10 mouse cellular contexts compared by ENCODE assay signal in genomic region chr19:5071077-5071476, GRCm38 (mm10). TPM values are rescaled to one million over a fixed set of nuclear protein-coding genes. Genes with fewer than 3 reads are reported as not detected.
DNase-seq lines count a peak whose midpoint lies in the region; ATAC-seq lines count a peak whose summit lies in the region.
"Had no signal": no experiment of that assay in that cellular context is flagged by ENCODE, and none has a peak within 500 bp of the region (broad histone marks: within the 10 kb centered on the region; RNA-seq: fewer than 3 reads in every experiment).

No protein-coding gene starts in this region.

- H3K36me3 ChIP-seq in kidney, embryonic 16.5 days (ENCODE audit: insufficient read depth, low read length): no peaks in the 10 kb centered on the region
- no peaks in the 10 kb centered on the region for H3K36me3 ChIP-seq in forebrain, embryonic 11.5 days (ENCODE audit: control insufficient read depth, insufficient read depth, low read length)
- H3K36me3 ChIP-seq in limb, embryonic 12.5 days: no peaks in the 10 kb centered on the region
- no peaks in the 10 kb centered on the region for H3K36me3 ChIP-seq in neural tube, embryonic 14.5 days (ENCODE audit: control insufficient read depth, insufficient read depth, low read length)

- H3K27me3 ChIP-seq in kidney, embryonic 16.5 days (ENCODE audit: insufficient read depth, low read length): peaks cover 22% of the 10 kb centered on the region
- H3K27me3 ChIP-seq in forebrain, embryonic 11.5 days (ENCODE audit: control insufficient read depth, insufficient read depth, low read length): peaks cover 32% of the 10 kb centered on the region
- peaks cover 17% of the 10 kb centered on the region for H3K27me3 ChIP-seq in limb, embryonic 12.5 days
- H3K27me3 ChIP-seq in neural tube, embryonic 14.5 days (ENCODE audit: control insufficient read depth, insufficient read depth, low read length): peaks cover 20% of the 10 kb centered on the region

- H3K4me1 ChIP-seq in kidney, embryonic 16.5 days (ENCODE audit: insufficient read depth, low read length): peaks cover 52% of the 10 kb centered on the region
- H3K4me1 ChIP-seq in forebrain, embryonic 11.5 days (replicated peaks; ENCODE audit: control insufficient read depth, insufficient read depth, low read length): peaks cover 31% of the 10 kb centered on the region
- peaks cover 52% of the 10 kb centered on the region for H3K4me1 ChIP-seq in limb, embryonic 12.5 days (replicated peaks)
- H3K4me1 ChIP-seq in neural tube, embryonic 14.5 days (ENCODE audit: control insufficient read depth, insufficient read depth, low read length): peaks cover 28% of the 10 kb centered on the region

- no peak for ATAC-seq in kidney, embryonic 16.5 days (ENCODE audit: low FRiP score, low TSS enrichment)
- 0 out of 2 replicates have a peak, but pooled peaks have one; percentile 2 for ATAC-seq in forebrain, embryonic 11.5 days (replicated peaks; ENCODE audit: low FRiP score)
- ATAC-seq in limb, embryonic 12.5 days (ENCODE audit: insufficient number of reproducible peaks, insufficient read depth, low FRiP score, low TSS enrichment, low read depth): no peak
- no peak for ATAC-seq in neural tube, embryonic 14.5 days (ENCODE audit: low read depth)
- ATAC-seq in megakaryocyte-erythroid progenitor cell, adult 5-6 weeks (replicated peaks; ENCODE audit: low FRiP score, low TSS enrichment, poor library complexity, severe bottlenecking): no peak

- no peaks in the 10 kb centered on the region for H3K9me3 ChIP-seq in kidney, embryonic 16.5 days (ENCODE audit: low read length)
- H3K9me3 ChIP-seq in forebrain, embryonic 11.5 days (ENCODE audit: control insufficient read depth, low read length): no peaks in the 10 kb centered on the region
- H3K9me3 ChIP-seq in limb, embryonic 12.5 days: no peaks in the 10 kb centered on the region
- no peaks in the 10 kb centered on the region for H3K9me3 ChIP-seq in neural tube, embryonic 14.5 days (ENCODE audit: control insufficient read depth, low read length)

- DNase-seq in kidney, postnatal 10 days: no peak
- no peak for DNase-seq in forebrain, embryonic 11.5 days (ENCODE audit: low spot score)
- no peak for DNase-seq in adrenal gland, adult 18-20 months (ENCODE audit: low spot score in 2 of 2)
- no peak for DNase-seq in layer of hippocampus, adult 9-11 months
- DNase-seq: kidney, adult 2 months had no signal

- WGBS in kidney, embryonic 16.5 days: 11% methylated on average over 11 of the region's 11 CpGs
- 6% methylated on average over 11 of the region's 11 CpGs for WGBS in forebrain, embryonic 11.5 days
- 2% methylated on average over 11 of the region's 11 CpGs for WGBS in limb, embryonic 12.5 days
- 6% methylated on average over 11 of the region's 11 CpGs for WGBS in neural tube, embryonic 14.5 days

- peak overlapping the region; percentile 61 for H3K9ac ChIP-seq in kidney, embryonic 16.5 days (replicated peaks; ENCODE audit: low read length)
- H3K9ac ChIP-seq in forebrain, embryonic 11.5 days (ENCODE audit: low read length): peak overlapping the region; percentile 54
- peak overlapping the region; percentile 55 for H3K9ac ChIP-seq in limb, embryonic 12.5 days (replicated peaks)
- H3K9ac ChIP-seq in neural tube, embryonic 14.5 days (replicated peaks; ENCODE audit: low read depth, low read length): peak overlapping the region; percentile 49

- peak overlapping the region; percentile 62 for H3K4me3 ChIP-seq in kidney, embryonic 16.5 days (ENCODE audit: low read length)
- H3K4me3 ChIP-seq in forebrain, embryonic 11.5 days (ENCODE audit: low read depth, low read length): peak overlapping the region; percentile 36
- H3K4me3 ChIP-seq in limb, embryonic 12.5 days (replicated peaks): peak overlapping the region; percentile 69
- H3K4me3 ChIP-seq in neural tube, embryonic 14.5 days (ENCODE audit: low read depth, low read length): peak overlapping the region; percentile 36

- peak overlapping the region; percentile 77 for H3K4me2 ChIP-seq in kidney, embryonic 16.5 days (replicated peaks; ENCODE audit: low read depth, low read length)
- H3K4me2 ChIP-seq in forebrain, embryonic 11.5 days (ENCODE audit: low read depth, low read length, severe bottlenecking): peak overlapping the region; percentile 68
- H3K4me2 ChIP-seq in limb, embryonic 12.5 days: peak overlapping the region; percentile 99
- peak overlapping the region; percentile 61 for H3K4me2 ChIP-seq in neural tube, embryonic 14.5 days (ENCODE audit: low read depth, low read length)

- peak overlapping the region; percentile 86 for H3K27ac ChIP-seq in kidney, embryonic 16.5 days (ENCODE audit: low read length)
- peak overlapping the region; percentile 74 for H3K27ac ChIP-seq in forebrain, embryonic 11.5 days (ENCODE audit: low read depth, low read length)
- H3K27ac ChIP-seq in limb, embryonic 12.5 days: peak overlapping the region; percentile 99
- peak overlapping the region; percentile 61 for H3K27ac ChIP-seq in neural tube, embryonic 14.5 days (ENCODE audit: low read depth, low read length)

RNA-seq across cellular contexts. Expression of gene Cd248, which starts 3.2 kb away (rescaled TPM):
- 59.3 and 64.5 TPM in 2 replicates for polyA plus RNA-seq in kidney, embryonic 16.5 days (2015; fragmentation: Nextera tagmentation; extraction: Ambion mirVana)
- polyA plus RNA-seq in forebrain, embryonic 11.5 days (2014; fragmentation: Nextera tagmentation; extraction: Ambion mirVana): 30.7 and 32.7 TPM in 2 replicates
- 30.6 and 38.1 TPM in 2 replicates for polyA plus RNA-seq in limb, embryonic 12.5 days (2016; fragmentation: Nextera tagmentation; extraction: Ambion mirVana)
- polyA plus RNA-seq in neural tube, embryonic 14.5 days (2014; fragmentation: Nextera tagmentation; extraction: Ambion mirVana): 6.3 and 26.4 TPM in 2 replicates
- total RNA-seq in adrenal gland, adult 18-20 months (2021): 10 to 100 TPM in 1 of 2 experiments, 1 to 10 TPM in 1; 7.3 to 16.2 TPM
- total RNA-seq in megakaryocyte-erythroid progenitor cell, adult 5-6 weeks (2014; fragmentation: Nextera tagmentation): 3.2 and 3.3 TPM in 2 replicates
- 0.27 and 4.1 TPM in 2 replicates for total RNA-seq in megakaryocyte-erythroid progenitor cell, adult 5-6 weeks (2017)
- total RNA-seq: neutrophil, adult 5-6 weeks had no signal

RNA-seq across cellular contexts. Expression of gene Tmem151a, which starts 14.3 kb away (rescaled TPM):
- polyA plus RNA-seq in kidney, embryonic 16.5 days (2015; fragmentation: Nextera tagmentation; extraction: Ambion mirVana): 1.6 and 1.8 TPM in 2 replicates
- 1.2 and 1.8 TPM in 2 replicates for polyA plus RNA-seq in forebrain, embryonic 11.5 days (2014; fragmentation: Nextera tagmentation; extraction: Ambion mirVana)
- 2.3 and 2.8 TPM in 2 replicates for polyA plus RNA-seq in limb, embryonic 12.5 days (2016; fragmentation: Nextera tagmentation; extraction: Ambion mirVana)
- 19.8 and 23.7 TPM in 2 replicates for polyA plus RNA-seq in neural tube, embryonic 14.5 days (2014; fragmentation: Nextera tagmentation; extraction: Ambion mirVana)
- total RNA-seq in adrenal gland, adult 18-20 months (2021): 1 to 10 TPM; 1.4 to 1.5 TPM
- total RNA-seq in megakaryocyte-erythroid progenitor cell, adult 5-6 weeks (2014; fragmentation: Nextera tagmentation): 1.2 TPM in 1 of 2 replicates, not detected in the other
- not detected in 2 replicates for total RNA-seq in megakaryocyte-erythroid progenitor cell, adult 5-6 weeks (2017)
- total RNA-seq: neutrophil, adult 5-6 weeks had no signal

RNA-seq across cellular contexts. Expression of gene Yif1a, which starts 17.3 kb away (rescaled TPM):
- polyA plus RNA-seq in kidney, embryonic 16.5 days (2015; fragmentation: Nextera tagmentation; extraction: Ambion mirVana): 122 and 127 TPM in 2 replicates
- 69.5 and 75.8 TPM in 2 replicates for polyA plus RNA-seq in forebrain, embryonic 11.5 days (2014; fragmentation: Nextera tagmentation; extraction: Ambion mirVana)
- 60.7 and 69.4 TPM in 2 replicates for polyA plus RNA-seq in limb, embryonic 12.5 days (2016; fragmentation: Nextera tagmentation; extraction: Ambion mirVana)
- 62.2 and 63.5 TPM in 2 replicates for polyA plus RNA-seq in neural tube, embryonic 14.5 days (2014; fragmentation: Nextera tagmentation; extraction: Ambion mirVana)
- total RNA-seq in adrenal gland, adult 18-20 months (2021): 10 to 100 TPM; 56.4 to 75.3 TPM
- 38.6 and 43.4 TPM in 2 replicates for total RNA-seq in megakaryocyte-erythroid progenitor cell, adult 5-6 weeks (2014; fragmentation: Nextera tagmentation)
- 7.5 and 13.6 TPM in 2 replicates for total RNA-seq in megakaryocyte-erythroid progenitor cell, adult 5-6 weeks (2017)

RNA-seq across cellular contexts. Expression of gene Rin1, which starts 20.8 kb away (rescaled TPM):
- polyA plus RNA-seq in kidney, embryonic 16.5 days (2015; fragmentation: Nextera tagmentation; extraction: Ambion mirVana): 3.6 and 4.8 TPM in 2 replicates
- 2.0 TPM in 2 replicates for polyA plus RNA-seq in forebrain, embryonic 11.5 days (2014; fragmentation: Nextera tagmentation; extraction: Ambion mirVana)
- polyA plus RNA-seq in limb, embryonic 12.5 days (2016; fragmentation: Nextera tagmentation; extraction: Ambion mirVana): 2.4 and 2.5 TPM in 2 replicates
- 0.62 and 0.86 TPM in 2 replicates for polyA plus RNA-seq in neural tube, embryonic 14.5 days (2014; fragmentation: Nextera tagmentation; extraction: Ambion mirVana)
- total RNA-seq in adrenal gland, adult 18-20 months (2021): 1 to 10 TPM; 3.4 to 4.2 TPM
- 0.89 and 1.3 TPM in 2 replicates for total RNA-seq in megakaryocyte-erythroid progenitor cell, adult 5-6 weeks (2014; fragmentation: Nextera tagmentation)
- 0.66 TPM in 1 of 2 replicates, not detected in the other for total RNA-seq in megakaryocyte-erythroid progenitor cell, adult 5-6 weeks (2017)

RNA-seq across cellular contexts. Expression of gene Cnih2, which starts 27.2 kb away (rescaled TPM):
- 10.8 and 14.0 TPM in 2 replicates for polyA plus RNA-seq in kidney, embryonic 16.5 days (2015; fragmentation: Nextera tagmentation; extraction: Ambion mirVana)
- 93.2 and 112 TPM in 2 replicates for polyA plus RNA-seq in forebrain, embryonic 11.5 days (2014; fragmentation: Nextera tagmentation; extraction: Ambion mirVana)
- polyA plus RNA-seq in limb, embryonic 12.5 days (2016; fragmentation: Nextera tagmentation; extraction: Ambion mirVana): 43.0 and 46.3 TPM in 2 replicates
- polyA plus RNA-seq in neural tube, embryonic 14.5 days (2014; fragmentation: Nextera tagmentation; extraction: Ambion mirVana): 433 and 499 TPM in 2 replicates
- 1 to 10 TPM; 1.9 to 2.3 TPM for total RNA-seq in adrenal gland, adult 18-20 months (2021)
- total RNA-seq in megakaryocyte-erythroid progenitor cell, adult 5-6 weeks (2014; fragmentation: Nextera tagmentation): 0.66 TPM in 1 of 2 replicates, not detected in the other
- total RNA-seq in megakaryocyte-erythroid progenitor cell, adult 5-6 weeks (2017): not detected in 2 replicates
- total RNA-seq: neutrophil, adult 5-6 weeks had no signal
